Mouse (Mus musculus) embryonic facial prominence, embryonic 12.5 days (tissue): Measurements from ENCODE around the gene Serpinb6e. TPM values are rescaled to one million over a fixed set of nuclear protein-coding genes. Genes with fewer than 3 reads are reported as not detected.

Source experiments
- ATAC-seq: fragments of 200-750 bp; cut with Nextera tagmentation; 2 replicates; pipeline ENCODE4 v1.8.0; 2017; ENCODE audit not compliant: insufficient number of reproducible peaks, insufficient read depth, low FRiP score, low TSS enrichment
- H3K27ac ChIP-seq: fragments of 300-500 bp; sonication (generic); 2 replicates; pipeline ENCODE4 v1.5.1; 2016; ENCODE audit warnings: mild to moderate bottlenecking
- H3K27me3 ChIP-seq: fragments of 300-500 bp; sonication (generic); 2 replicates; pipeline ENCODE4 v1.6.1; 2016; ENCODE audit warnings: mild to moderate bottlenecking, moderate library complexity
- H3K36me3 ChIP-seq: fragments of 300-500 bp; sonication (generic); 2 replicates; pipeline ENCODE4 v1.6.1; 2016; ENCODE audit warnings: mild to moderate bottlenecking
- H3K4me1 ChIP-seq: fragments of 300-500 bp; sonication (generic); 2 replicates; pipeline ENCODE4 v1.6.1; 2016
- H3K4me2 ChIP-seq: fragments of 300-500 bp; sonication (generic); replicated peaks from 2 replicates; pipeline ENCODE4 v1.6.1; 2016; ENCODE audit warnings: mild to moderate bottlenecking, moderate library complexity
- H3K4me3 ChIP-seq: fragments of 300-500 bp; sonication (generic); 2 replicates; pipeline ENCODE4 v1.5.1; 2016; ENCODE audit warnings: mild to moderate bottlenecking
- H3K9ac ChIP-seq: fragments of 300-500 bp; sonication (generic); 2 replicates; pipeline ENCODE4 v1.6.1; 2016; ENCODE audit warnings: mild to moderate bottlenecking, moderate library complexity
- H3K9me3 ChIP-seq: fragments of 300-500 bp; sonication (generic); 2 replicates; pipeline ENCODE4 v1.6.1; 2016; ENCODE audit warnings: mild to moderate bottlenecking, moderate library complexity
- WGBS: fragments of 180-500 bp; shearing (Covaris S2); methylation state at CpG from one replicate; pipeline ENCODE4 v1.1.7; 2016; 5-methylcytosine and 5-hydroxymethylcytosine counted together
- polyA plus RNA-seq: library from polyadenylated mRNA; unstranded; fragments of >200 nt; fragmentation: Nextera tagmentation; extraction: Ambion mirVana; gene quantifications from 2 replicates; pipeline ENCODE4 v1.2.1, GENCODE M21; 2016

Gene Serpinb6e
- polyA plus RNA-seq, result not detected in 2 replicates

DNA sequence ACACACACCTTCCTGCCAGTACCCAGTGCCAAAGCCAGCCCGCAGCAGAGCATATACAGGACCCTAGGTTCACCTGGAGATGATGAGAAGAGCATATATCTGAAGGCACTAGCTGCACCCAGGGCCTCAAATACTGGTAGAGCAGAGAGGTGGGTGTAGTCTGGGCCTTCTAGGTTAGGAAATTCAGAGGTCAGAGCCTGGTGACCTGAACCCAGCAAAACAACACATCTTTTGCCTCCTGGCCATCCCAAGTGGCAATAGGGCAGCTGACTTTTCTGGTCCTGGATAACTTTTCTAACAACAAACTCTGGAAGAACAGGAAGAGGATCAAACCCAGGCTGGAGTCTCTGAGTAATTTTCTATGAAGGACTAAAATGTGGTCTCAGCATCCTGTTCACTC is at the start of gene Serpinb6e:
Gene Serpinb6e, minus strand, starts transcription at position 101 of the 400 bp plus-strand sequence.
- H3K27me3 ChIP-seq, result no peaks in the 10 kb centered on the region
- no peaks in the 10 kb centered on the region for H3K9me3 ChIP-seq
- no peak within 1 kb of the TSS for H3K9ac ChIP-seq
- 69% methylated on average over 1 of the region's 1 CpGs for WGBS
- no peaks in the 10 kb centered on the region for H3K4me1 ChIP-seq
- H3K36me3 ChIP-seq, result no peaks in the 10 kb centered on the region
- no peak within 1 kb of the TSS for H3K4me2 ChIP-seq
- no peak within 1 kb of the TSS for H3K27ac ChIP-seq
- H3K4me3 ChIP-seq, result no peak within 1 kb of the TSS
- ATAC-seq, result no peak

DNA sequence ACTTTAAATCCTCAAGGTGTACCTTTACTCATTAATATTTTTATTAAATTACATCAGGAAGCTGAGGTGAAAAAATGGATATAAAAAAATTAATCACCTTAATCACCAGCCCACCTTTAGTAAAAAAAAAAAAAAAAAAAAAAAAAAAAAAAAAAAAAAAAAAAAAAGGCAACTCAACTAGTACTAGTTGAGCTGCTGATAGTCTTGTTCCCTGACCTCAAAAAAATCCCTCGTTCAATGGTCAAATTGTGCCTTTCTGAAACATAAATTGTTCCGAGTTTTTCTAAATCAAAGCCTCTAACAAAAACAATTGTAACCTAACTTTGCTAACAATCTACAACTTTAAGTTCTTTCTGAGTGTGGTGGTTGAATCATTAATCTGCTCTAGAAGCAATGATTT is 12.5 kb downstream of the Serpinb6e start:
- no peak for ATAC-seq
- Histone ChIP-seq H3K9me3 (no peaks in the 10 kb centered on the region), H3K27ac (no peak overlapping the region), H3K4me2 (no peak overlapping the region), H3K9ac (no peak overlapping the region), H3K27me3 (no peaks in the 10 kb centered on the region), H3K4me3 (no peak overlapping the region), H3K4me1 (no peaks in the 10 kb centered on the region), H3K36me3 (no peaks in the 10 kb centered on the region)
- 75% methylated on average over 2 of the region's 2 CpGs for WGBS

DNA sequence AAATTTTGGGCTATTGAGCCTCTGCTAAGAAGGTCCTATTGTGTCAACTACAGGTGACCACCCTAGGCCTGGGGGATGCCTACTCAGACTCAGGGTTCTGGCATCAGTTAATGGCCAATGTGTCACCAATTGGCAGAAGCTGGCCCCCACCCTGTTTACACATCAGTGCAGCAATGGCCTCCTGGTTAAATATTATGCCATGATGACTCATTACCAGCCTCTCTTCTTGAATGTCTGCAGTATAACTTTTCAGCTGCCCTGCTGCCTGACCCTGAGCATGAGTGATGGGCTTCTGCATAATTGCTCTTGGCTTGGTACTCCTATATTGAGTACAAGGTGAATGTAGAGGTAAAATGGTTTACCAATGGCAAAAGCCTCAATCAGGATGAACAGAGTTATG is 19.8 kb downstream of the Serpinb6e start:
- Histone ChIP-seq H3K36me3 (no peaks in the 10 kb centered on the region), H3K4me3 (no peak overlapping the region), H3K4me1 (no peaks in the 10 kb centered on the region), H3K27ac (no peak overlapping the region), H3K4me2 (no peak overlapping the region), H3K27me3 (no peaks in the 10 kb centered on the region), H3K9me3 (no peaks in the 10 kb centered on the region), H3K9ac (no peak overlapping the region)
- no peak for ATAC-seq

DNA sequence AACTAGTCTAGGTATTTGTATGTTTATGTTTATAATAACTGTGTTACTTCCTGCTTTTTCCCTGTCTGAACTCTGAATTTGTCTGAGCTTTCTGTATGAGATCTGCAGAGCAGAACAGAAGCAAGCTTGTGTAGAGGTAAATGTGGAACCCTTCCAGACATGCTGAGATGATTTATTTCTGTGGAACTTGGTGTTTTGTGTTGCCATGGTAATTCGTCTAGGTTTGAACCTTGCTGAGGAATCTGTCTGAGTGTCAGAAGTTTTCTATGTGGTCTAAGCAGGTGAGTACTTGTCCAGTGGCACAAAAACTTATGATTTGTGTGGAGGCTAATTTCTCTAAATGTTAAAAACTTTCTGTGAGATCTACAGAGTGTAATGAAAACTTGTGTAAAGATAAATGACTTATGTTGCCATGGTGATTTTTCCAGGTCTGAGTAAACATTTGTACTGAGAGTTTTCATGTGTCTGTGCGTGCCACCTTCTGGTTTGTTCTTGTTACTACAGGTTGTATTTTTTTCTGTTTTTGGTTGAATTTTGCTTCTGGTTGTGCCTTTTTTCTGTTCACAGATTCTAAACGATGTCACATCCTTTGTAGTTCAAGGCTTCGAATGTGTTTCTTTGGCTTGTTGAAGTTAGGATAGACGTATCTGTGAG is 21.6 kb downstream of the Serpinb6e start:
- H3K4me2 ChIP-seq, result no peak overlapping the region
- no peak overlapping the region for H3K4me3 ChIP-seq
- 72% methylated on average over 5 of the region's 5 CpGs for WGBS
- H3K27ac ChIP-seq, result no peak overlapping the region
- H3K4me1 ChIP-seq, result no peaks in the 10 kb centered on the region
- H3K27me3 ChIP-seq, result no peaks in the 10 kb centered on the region
- H3K9me3 ChIP-seq, result no peaks in the 10 kb centered on the region
- no peak for ATAC-seq
- no peak overlapping the region for H3K9ac ChIP-seq
- H3K36me3 ChIP-seq, result no peaks in the 10 kb centered on the region

Other genes starting within 250 kb of the Serpinb6e start
- not detected in 2 replicates for gene Serpinb6d, start 182.0 kb downstream of the Serpinb6e start, polyA plus RNA-seq
- 0.34 and 0.42 TPM in 2 replicates for gene Serpinb6c, start 62.3 kb upstream of the Serpinb6e start, polyA plus RNA-seq
- gene Nqo2, start 121.3 kb upstream of the Serpinb6e start, polyA plus RNA-seq, result 15.5 and 15.8 TPM in 2 replicates
- 16.4 and 16.5 TPM in 2 replicates for gene Ripk1, start 159.0 kb upstream of the Serpinb6e start, polyA plus RNA-seq
- gene Serpinb6a, start 159.4 kb upstream of the Serpinb6e start, polyA plus RNA-seq, result 57.0 and 61.2 TPM in 2 replicates
- 40.2 and 43.9 TPM in 2 replicates for gene Bphl, start 194.2 kb upstream of the Serpinb6e start, polyA plus RNA-seq
- gene Tubb2a, start 234.6 kb upstream of the Serpinb6e start, polyA plus RNA-seq, result 162 and 188 TPM in 2 replicates